Mouse (Mus musculus): Measurements from ENCODE around the gene Dse.

Gene Dse

GRCm38 (mm10) chr10:34136432-34136831 is 71.1 kb downstream of the Dse start:
- no peak for DNase-seq (ENCODE audit: low read depth in 1 of 2, low spot score in 2 of 2)

DNA sequence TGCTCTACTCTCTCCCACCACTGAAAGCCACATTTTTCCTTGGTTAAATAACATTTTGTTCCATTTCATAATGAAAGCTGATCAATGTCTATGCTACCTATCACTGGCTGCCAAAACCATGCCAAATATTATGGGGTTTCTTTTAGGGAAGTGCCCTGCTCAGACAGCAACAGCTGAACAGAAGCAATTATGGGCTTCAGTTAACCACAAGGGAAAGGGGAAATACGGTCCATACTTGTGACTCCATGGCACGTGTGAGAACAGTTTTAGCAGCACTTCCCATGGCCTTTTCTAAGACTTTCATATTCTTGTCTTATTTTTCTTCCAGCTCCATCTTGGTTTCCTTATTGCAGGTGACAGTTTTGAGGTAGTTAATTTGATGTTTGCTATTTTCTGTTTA is 76.2 kb downstream of the Dse start:
- DNase-seq (ENCODE audit: low read depth in 1 of 2, low spot score in 2 of 2), result peak; percentile 32 to 38

DNA sequence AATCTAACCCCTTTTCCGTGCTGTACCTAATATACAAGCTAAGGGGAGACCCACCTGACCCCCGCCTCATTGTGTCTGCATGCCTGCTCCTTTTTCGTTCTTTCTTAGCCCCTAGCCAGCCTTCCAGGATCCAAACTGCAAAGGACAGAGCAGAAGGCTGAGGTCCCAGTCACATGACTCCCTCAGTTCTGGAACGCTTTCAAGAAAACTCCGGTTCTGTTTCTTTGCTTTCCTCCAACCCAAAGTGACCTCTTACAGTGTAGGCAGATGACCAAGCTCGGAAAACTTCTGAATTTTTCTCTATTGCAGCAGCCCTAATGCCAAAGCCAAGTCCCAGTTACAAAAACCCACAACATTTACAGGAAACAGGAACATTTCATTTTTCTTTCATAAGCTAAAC is 79.1 kb downstream of the Dse start:
- no peak for DNase-seq (ENCODE audit: low read depth in 1 of 2, low spot score in 2 of 2)

GRCm38 (mm10) chr10:34127392-34128378 is 79.8 kb downstream of the Dse start, which contains the start of gene Calhm6:
Calhm6 (minus strand) TSS chr10:34127984.
- DNase-seq (ENCODE audit: low read depth in 1 of 2, low spot score in 2 of 2), result peak in 1 of 2 experiments; percentile 13

DNA sequence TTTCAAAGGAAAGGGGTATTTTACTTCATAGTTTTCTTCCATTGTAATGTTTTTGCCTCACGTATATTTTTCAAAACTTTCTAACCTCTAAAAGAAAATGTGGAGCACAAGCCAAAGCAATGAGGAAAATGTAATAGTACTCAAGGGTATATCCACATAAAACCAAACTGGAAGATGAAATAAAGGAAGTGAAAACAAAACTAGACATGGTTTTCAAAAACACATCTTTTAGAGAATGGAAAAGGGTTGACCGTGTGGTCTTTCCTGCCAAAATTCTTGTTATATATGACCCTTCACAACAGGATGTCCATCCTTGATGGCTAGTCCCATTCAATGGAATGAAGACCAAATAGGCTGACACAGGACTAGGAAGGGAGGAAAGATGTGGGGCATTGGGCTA is 89.1 kb downstream of the Dse start:
- DNase-seq (ENCODE audit: low read depth in 1 of 2, low spot score in 2 of 2), result no peak

DNA sequence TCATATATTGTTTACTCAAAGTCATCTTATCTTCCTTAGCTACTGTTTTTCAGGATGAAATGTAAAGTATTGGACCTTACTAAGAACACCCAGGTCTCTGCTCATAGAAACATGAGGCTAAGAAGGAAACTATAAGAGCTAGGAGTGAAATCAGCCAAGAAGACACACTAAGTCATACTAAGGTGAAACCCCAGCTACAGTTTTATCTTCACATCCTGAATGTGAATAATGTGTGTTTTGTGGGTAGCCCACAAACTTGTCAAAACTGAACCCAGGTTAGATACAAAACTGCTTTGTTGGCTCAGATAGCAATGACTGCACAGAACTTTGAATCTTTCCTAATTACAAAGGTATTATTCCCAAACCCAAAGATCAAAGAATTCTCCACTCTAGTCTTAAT is 89.7 kb downstream of the Dse start:
- no peak for DNase-seq (ENCODE audit: low read depth in 1 of 2, low spot score in 2 of 2)

- DNase-seq (ENCODE audit: low read depth in 1 of 2, low spot score in 2 of 2), result no peak
Observed at GRCm38 (mm10) chr10:34117131-34117530, 90.4 kb downstream of the Dse start.

DNA sequence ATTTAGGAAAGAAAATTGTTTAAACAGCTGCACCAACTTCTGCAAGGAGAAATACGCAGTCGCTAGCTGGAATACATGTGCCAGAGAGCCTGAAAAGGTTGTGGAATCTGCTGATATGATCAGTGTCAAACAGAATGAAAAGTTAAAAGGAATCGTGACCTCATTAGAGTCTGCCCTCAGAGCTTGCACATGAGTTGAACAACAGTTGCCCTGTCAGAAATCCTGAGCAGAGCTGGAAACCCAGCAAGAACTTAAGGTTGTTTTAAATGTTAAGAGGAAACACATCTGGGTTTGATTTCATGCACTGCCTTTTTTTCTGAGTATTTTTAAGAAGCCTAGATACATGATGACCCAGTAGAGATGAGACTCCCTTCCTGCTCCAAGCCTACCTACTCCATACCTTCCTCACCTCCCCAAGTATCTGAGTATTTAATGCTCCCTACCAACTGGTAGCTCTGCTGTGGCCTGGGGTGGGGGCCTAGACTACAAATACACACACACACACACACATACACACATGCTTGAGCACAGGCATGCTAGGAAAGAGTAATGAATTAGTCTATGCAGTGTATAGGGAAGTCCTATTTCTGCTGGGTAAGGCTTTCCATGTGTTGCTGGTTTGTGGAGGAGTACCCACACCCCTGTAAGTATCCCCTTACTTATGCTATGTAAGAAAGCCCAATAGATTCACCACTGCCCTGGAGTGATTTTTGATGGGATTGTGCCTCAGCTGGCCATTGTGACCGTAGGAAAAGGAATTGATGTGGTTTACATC is 95.4 kb downstream of the Dse start:
- DNase-seq (ENCODE audit: low read depth in 1 of 2, low spot score in 2 of 2), result no peak

DNA sequence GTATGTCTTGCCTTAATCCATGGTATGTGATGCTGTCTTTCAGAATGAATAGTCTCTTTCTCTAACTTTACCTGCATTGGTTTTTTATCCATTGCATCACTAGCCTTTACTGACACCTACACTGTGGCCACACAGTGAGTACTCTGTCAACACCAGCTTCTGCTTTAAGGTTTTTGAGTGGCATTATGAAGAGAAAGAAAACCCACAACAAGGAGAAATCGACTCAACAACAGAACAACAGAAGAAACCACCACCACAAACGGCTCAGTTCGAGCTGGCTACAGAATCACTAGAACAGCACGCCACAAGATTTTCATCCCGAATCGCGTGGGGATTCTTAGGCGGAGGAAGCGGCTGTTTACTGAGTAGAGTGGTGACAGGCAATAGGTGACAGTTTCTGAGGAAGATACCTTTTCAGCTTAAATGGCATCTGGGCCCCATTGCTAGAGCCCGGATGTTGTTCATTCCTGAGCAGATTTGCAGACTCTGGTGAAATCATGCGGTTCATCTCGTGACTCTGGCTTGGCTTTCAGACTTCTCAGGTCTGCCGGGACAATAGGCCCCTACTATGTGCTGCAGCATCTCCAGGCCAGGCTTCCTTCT is 96.6 kb downstream of the Dse start:
- DNase-seq (ENCODE audit: low read depth in 1 of 2, low spot score in 2 of 2), result no peak

All from monocyte, adult 2 months (primary cell).